Mouse (Mus musculus) induced T-regulatory cell, adult 2 months (primary cell): ENCODE data around the gene 9430097D07Rik.

Experiments used
- DNase-seq: peaks from one replicate; pipeline ENCODE4 v3.0.0-alpha.2; 2012; ENCODE audit warnings: low read depth

9430097D07Rik gene

GRCm38 (mm10) chr2:32534733-32535471 lies 40.6 kb downstream of the 9430097D07Rik start, which contains the start of gene Fam102a:
Gene Fam102a (plus strand): TSS chr2:32535332.
- peak; percentile 97 for DNase-seq

DNA sequence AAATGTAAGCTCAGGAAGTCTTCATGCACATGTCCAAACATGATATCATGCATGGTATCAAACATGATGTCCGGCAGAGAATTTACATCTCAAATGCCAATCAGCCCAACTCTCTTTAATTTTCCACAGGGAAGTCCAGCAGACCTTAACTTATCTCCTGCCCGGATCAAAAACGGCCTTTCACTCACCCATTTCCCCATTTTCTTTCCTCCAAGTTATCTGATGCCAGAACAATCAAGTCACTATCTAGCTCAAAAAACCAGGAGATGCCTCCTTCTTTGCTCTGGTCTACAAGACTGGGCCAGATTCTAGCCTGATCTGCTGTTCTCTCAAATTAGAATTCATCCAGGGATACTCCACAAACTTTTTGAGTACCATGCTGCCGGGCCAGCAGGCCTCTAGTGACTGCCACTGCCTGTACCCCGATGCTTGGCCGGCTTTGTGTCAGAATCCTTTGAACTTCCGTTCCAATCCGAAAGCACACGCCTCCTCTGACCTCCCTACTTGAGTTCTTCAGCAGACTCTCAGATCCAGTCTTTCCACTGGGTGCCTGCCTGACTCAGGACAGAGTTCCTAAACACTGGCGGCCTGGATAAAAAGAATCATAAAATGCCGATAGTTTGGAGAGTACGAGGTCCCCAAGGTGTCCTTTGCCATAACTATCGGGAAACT lies 41.3 kb downstream of the 9430097D07Rik start:
- peak; percentile 83 for DNase-seq

DNA sequence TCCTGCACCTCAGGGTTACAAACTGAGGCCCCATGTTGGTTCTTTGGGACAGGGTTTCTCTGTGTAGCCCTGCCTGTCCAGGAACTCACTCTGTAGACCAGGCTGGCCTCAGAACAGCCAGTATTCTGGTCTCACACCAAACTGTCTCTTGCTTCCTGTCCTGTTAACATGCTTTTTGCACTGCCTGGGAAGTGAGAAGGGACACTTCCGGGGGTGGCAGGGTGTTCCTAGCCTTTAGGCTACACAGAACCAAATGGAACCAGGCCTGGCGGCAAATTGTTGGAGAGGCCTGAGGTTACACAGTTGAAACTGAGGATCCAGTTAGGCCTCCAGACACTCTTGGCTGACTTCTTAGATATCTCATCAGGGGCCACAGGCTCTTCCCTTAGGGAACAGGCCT lies 42.3 kb downstream of the 9430097D07Rik start:
- DNase-seq, result no peak

- DNase-seq, result no peak
Observed at GRCm38 (mm10) chr2:32530479-32530878, 45.0 kb downstream of the 9430097D07Rik start.

DNA sequence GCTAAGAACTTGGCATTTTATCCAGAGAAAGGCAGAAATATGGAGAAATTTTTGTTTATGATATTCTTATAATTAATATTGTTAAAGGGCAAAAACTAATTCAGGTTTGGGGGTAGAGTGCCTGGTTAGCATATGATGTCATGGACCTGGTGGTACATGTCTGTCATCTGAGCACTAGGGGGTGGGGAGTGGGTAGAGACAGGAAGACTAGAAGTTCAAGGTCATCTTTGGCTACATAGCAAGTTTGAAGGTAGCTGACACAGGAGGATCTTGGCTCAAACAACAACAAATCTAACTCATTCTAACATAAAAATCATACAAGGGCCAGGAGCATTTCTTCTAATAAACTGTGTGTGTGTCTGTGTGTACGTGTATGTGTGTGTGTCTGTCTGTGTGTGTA lies 47.2 kb downstream of the 9430097D07Rik start:
- DNase-seq, result no peak

GRCm38 (mm10) chr2:32527468-32527966 lies 48.0 kb downstream of the 9430097D07Rik start:
- no peak for DNase-seq

DNA sequence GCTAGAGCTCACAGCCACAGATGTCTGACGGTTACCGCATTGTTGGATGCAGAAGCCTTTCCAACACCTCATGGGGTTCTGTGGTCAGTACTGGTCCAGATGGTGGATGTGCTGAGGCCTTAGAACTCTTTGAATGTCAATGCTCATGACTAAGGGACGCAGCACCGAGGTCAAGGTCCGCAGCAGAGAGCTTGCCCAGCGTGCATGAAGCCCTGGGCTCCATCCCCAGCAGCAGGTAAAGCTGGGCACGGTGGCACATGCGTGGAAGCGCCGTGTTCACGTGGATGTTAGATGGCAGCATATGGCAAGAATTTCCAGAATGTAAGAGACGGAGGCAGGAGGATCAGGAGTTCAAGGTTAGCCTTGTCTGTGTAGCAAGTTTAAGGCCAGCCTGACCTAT lies 49.7 kb downstream of the 9430097D07Rik start:
- no peak for DNase-seq

DNA sequence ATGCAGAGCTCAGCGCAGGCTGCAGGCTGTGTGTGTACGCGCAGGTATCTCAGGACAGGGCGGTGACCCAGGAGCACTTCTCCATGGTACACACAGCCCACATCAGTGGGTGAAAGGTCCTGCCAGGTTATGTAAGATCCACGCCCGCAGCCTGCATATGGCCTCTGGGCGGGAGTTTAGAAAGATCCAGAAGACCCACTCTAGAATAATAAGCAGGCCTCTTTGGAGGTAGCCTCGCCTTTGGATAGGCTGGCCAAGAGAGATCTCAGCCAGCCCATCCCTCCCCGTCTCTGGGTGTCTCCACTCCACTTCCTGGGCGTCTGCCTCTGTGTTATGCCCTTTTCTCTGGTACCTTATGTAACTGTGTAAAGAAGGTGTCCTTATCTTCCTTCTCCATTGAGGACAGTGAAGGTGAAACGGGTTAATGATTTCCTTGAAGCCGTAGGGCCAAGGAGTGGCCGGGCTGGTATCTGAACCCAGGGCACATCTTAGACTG lies 50.9 kb downstream of the 9430097D07Rik start:
- no peak for DNase-seq
